Mouse (Mus musculus): ENCODE measurements around the gene Srebf2. TPM values are rescaled to one million over a fixed set of nuclear protein-coding genes. Genes with fewer than 3 reads are reported as not detected.

The Srebf2 gene
- polyA plus RNA-seq, 1 experiment = 180 TPM

DNA sequence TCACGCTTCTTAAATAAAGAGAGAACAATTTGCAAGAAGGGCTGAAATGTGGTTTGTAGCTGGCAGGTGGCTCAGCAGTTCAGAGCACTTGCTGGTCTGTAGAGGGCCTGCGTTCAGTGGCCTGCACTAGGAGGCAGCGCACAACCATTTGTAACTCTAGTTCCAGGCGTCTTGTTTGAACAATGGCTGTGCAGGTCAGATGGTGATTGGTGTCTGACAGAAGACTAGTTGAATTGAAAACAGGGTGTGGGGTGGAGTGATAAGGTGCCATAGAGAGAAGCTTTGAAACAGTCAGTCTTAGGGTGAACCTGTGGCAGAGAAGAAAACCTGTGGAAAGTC lies 17.0 kb downstream of the Srebf2 start:
- Histone ChIP-seq H3ac (ENCODE audit: control insufficient read depth, insufficient read length, low read depth) (no peak overlapping the region), H3K79me3 (ENCODE audit: low read depth) (peaks cover 96% of the 10 kb centered on the region), H3K79me2 (ENCODE audit: control insufficient read depth, insufficient read depth) (peaks cover 100% of the 10 kb centered on the region), H3K36me3 (ENCODE audit: control insufficient read depth, insufficient read depth) (peaks cover 9% of the 10 kb centered on the region), H3K27me3 (ENCODE audit: control insufficient read depth, insufficient read depth, insufficient read length) (no peaks in the 10 kb centered on the region), H3K4me3 (ENCODE audit: insufficient read depth, poor library complexity, severe bottlenecking) (no peak overlapping the region)
- TF ChIP-seq CEBPB (IDR thresholded peaks at IDR 0.05; ENCODE audit: low read depth) (no peak), CTCF (IDR thresholded peaks at IDR 0.05; ENCODE audit: control insufficient read depth, insufficient read depth, insufficient read length) (no peak), USF1 (IDR thresholded peaks at IDR 0.05; ENCODE audit: low read depth) (no peak), FOSL1 (IDR thresholded peaks at IDR 0.05; ENCODE audit: insufficient read depth, low read length, poor library complexity, severe bottlenecking) (no peak), MYOG (IDR thresholded peaks at IDR 0.05; ENCODE audit: control insufficient read depth, extremely low read depth, insufficient read length) (no peak), MYOD1 (IDR thresholded peaks at IDR 0.05; ENCODE audit: control insufficient read depth, insufficient read length, low read depth) (no peak), MAX (IDR thresholded peaks at IDR 0.05) (no peak)

DNA sequence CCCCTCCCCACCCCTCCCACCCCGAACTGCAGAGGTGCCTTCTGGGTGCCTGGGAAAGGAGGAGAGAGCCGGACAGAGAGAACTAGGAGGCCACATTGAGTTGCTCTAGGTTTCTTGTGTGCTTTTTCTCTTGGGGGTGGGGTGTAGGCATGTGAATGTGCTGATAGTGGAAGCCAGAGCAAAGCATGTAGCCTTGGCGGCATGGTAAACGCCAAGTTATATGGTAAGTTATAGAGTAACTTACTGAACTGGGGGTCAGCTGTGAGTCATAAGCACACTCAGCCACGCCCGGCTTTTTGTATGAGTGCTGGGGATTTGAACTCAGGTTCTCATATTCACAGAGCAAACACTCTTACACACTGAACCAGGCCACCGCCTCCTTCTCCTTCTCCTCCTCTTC lies 17.5 kb downstream of the Srebf2 start:
- TF ChIP-seq MYOG (IDR thresholded peaks at IDR 0.05; ENCODE audit: control insufficient read depth, extremely low read depth, insufficient read length) (no peak), FOSL1 (IDR thresholded peaks at IDR 0.05; ENCODE audit: insufficient read depth, low read length, poor library complexity, severe bottlenecking) (no peak), MAX (IDR thresholded peaks at IDR 0.05) (no peak), USF1 (IDR thresholded peaks at IDR 0.05; ENCODE audit: low read depth) (no peak), CTCF (IDR thresholded peaks at IDR 0.05; ENCODE audit: control insufficient read depth, insufficient read depth, insufficient read length) (no peak), MYOD1 (IDR thresholded peaks at IDR 0.05; ENCODE audit: control insufficient read depth, insufficient read length, low read depth) (no peak), CEBPB (IDR thresholded peaks at IDR 0.05; ENCODE audit: low read depth) (no peak)
- peaks cover 94% of the 10 kb centered on the region for H3K79me3 ChIP-seq (ENCODE audit: low read depth)
- no peak overlapping the region for H3ac ChIP-seq (ENCODE audit: control insufficient read depth, insufficient read length, low read depth)
- peaks cover 12% of the 10 kb centered on the region for H3K36me3 ChIP-seq (ENCODE audit: control insufficient read depth, insufficient read depth)
- no peak overlapping the region for H3K4me3 ChIP-seq (ENCODE audit: insufficient read depth, poor library complexity, severe bottlenecking)
- no peaks in the 10 kb centered on the region for H3K27me3 ChIP-seq (ENCODE audit: control insufficient read depth, insufficient read depth, insufficient read length)
- peaks cover 100% of the 10 kb centered on the region for H3K79me2 ChIP-seq (ENCODE audit: control insufficient read depth, insufficient read depth)

DNA sequence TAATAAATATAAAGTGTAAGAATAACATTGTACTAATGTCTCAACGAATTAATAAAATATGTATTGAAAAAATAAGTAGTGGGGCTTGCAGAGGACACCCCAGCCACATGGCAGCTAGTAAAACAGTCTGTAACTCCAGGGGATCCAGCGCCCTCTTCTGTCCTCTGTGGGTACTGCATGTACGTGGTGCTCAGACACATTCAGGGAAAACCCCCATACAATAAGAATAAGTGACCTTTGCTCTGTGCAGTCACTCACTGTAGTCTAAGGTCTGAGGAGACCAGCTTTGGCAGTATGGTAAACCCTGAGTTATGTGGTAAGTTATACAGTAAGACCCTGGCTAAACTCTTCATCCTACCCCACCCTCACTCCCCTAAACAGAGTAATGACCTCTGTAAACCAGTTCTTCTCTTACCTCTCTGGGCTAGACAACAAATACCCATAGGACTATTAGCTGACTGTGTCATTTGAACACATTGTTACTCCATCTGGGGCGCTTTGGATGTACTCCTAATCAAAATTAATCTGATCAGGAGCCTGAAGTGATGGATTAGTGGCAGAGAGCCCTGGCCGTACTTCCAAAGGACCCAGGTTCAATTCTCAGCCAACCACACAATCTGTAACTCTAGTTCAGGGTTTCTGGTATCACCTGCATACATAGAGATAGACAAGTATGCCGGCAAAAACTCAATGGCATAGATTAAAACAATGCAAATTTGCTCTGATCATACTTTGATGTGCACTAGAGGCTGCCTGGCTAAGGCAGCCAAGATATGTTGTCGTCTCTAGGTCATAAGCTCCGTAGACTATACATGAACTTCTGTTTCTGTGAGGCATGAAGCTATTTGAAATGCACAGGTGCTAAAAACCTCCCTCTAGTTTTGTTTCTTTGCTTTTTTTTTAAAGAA lies 18.6 kb downstream of the Srebf2 start:
- Histone ChIP-seq H3K79me2 (ENCODE audit: control insufficient read depth, insufficient read depth) (peaks cover 96% of the 10 kb centered on the region), H3K79me3 (ENCODE audit: low read depth) (peaks cover 83% of the 10 kb centered on the region), H3K4me3 (ENCODE audit: insufficient read depth, poor library complexity, severe bottlenecking) (no peak overlapping the region), H3K27me3 (ENCODE audit: control insufficient read depth, insufficient read depth, insufficient read length) (no peaks in the 10 kb centered on the region), H3K36me3 (ENCODE audit: control insufficient read depth, insufficient read depth) (peaks cover 19% of the 10 kb centered on the region), H3ac (ENCODE audit: control insufficient read depth, insufficient read length, low read depth) (no peak overlapping the region)
- TF ChIP-seq MYOD1 (IDR thresholded peaks at IDR 0.05; ENCODE audit: control insufficient read depth, insufficient read length, low read depth) (no peak), MAX (IDR thresholded peaks at IDR 0.05) (no peak), CTCF (IDR thresholded peaks at IDR 0.05; ENCODE audit: control insufficient read depth, insufficient read depth, insufficient read length) (peak; percentile 89), MYOG (IDR thresholded peaks at IDR 0.05; ENCODE audit: control insufficient read depth, extremely low read depth, insufficient read length) (no peak)

DNA sequence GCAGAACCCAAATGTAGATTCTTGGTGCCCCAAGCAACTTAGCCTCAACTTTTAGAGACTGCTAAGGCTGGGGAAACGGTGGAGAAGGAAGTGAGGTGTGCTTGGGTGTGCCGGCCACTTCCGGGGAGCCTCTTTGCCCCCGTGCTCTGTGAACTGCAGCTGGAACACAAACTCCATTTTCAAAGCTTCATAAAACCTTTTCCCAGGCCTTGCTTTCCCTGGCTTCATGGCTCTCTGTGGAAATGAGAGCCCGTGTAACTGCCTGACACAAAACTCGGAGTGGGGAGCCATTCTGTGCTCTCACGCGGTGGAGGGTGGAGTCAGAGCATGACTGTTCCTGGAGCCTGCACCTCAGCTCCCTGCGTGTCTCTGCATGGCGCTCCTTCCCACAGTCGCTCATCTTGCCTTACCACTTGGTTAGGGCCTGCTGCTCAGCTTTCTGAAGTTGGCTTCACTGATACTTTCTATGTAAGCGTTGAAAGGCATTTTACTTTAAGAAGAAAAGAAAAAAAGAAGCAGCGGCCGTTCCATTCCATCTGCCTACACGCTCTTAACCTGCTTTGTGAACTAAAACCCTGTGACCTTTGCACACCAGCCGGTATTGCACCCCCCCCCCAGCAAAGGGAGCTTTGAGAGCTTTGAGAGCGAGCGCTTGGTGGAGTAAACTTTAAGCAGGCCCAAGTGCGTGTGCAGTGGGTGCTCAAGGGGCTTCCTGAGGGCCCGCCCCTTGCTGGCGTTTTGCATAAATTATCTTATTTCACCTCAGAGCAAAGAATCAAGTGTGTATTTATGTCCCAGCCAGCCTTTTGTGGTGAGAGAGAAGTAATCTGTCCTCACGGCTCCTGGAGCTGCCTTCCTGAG lies 19.5 kb downstream of the Srebf2 start:
- H3K79me2 ChIP-seq (ENCODE audit: control insufficient read depth, insufficient read depth) = peaks cover 88% of the 10 kb centered on the region
- TF ChIP-seq MYOD1 (IDR thresholded peaks at IDR 0.05; ENCODE audit: control insufficient read depth, insufficient read length, low read depth) (no peak), MAX (IDR thresholded peaks at IDR 0.05) (no peak), USF1 (IDR thresholded peaks at IDR 0.05; ENCODE audit: low read depth) (no peak), CTCF (IDR thresholded peaks at IDR 0.05; ENCODE audit: control insufficient read depth, insufficient read depth, insufficient read length) (no peak), MYOG (IDR thresholded peaks at IDR 0.05; ENCODE audit: control insufficient read depth, extremely low read depth, insufficient read length) (no peak)
- no peaks in the 10 kb centered on the region for H3K27me3 ChIP-seq (ENCODE audit: control insufficient read depth, insufficient read depth, insufficient read length)
- H3K36me3 ChIP-seq (ENCODE audit: control insufficient read depth, insufficient read depth) = peaks cover 28% of the 10 kb centered on the region
- peaks cover 75% of the 10 kb centered on the region for H3K79me3 ChIP-seq (ENCODE audit: low read depth)
- no peak overlapping the region for H3ac ChIP-seq (ENCODE audit: control insufficient read depth, insufficient read length, low read depth)
- no peak overlapping the region for H3K4me3 ChIP-seq (ENCODE audit: insufficient read depth, poor library complexity, severe bottlenecking)

GRCm38 (mm10) chr15:82167201-82168168 lies 20.5 kb downstream of the Srebf2 start:
- Histone ChIP-seq H3K36me3 (ENCODE audit: control insufficient read depth, insufficient read depth) (peaks cover 38% of the 10 kb centered on the region), H3K27me3 (ENCODE audit: control insufficient read depth, insufficient read depth, insufficient read length) (no peaks in the 10 kb centered on the region), H3ac (ENCODE audit: control insufficient read depth, insufficient read length, low read depth) (no peak overlapping the region), H3K4me3 (ENCODE audit: insufficient read depth, poor library complexity, severe bottlenecking) (no peak overlapping the region), H3K79me3 (ENCODE audit: low read depth) (peaks cover 64% of the 10 kb centered on the region), H3K79me2 (ENCODE audit: control insufficient read depth, insufficient read depth) (peaks cover 77% of the 10 kb centered on the region)
- no peak for TF ChIP-seq CEBPB (IDR thresholded peaks at IDR 0.05; ENCODE audit: low read depth)
- TF ChIP-seq USF1 (IDR thresholded peaks at IDR 0.05; ENCODE audit: low read depth) = no peak
- no peak for TF ChIP-seq CTCF (IDR thresholded peaks at IDR 0.05; ENCODE audit: control insufficient read depth, insufficient read depth, insufficient read length)
- no peak for TF ChIP-seq MAX (IDR thresholded peaks at IDR 0.05)
- TF ChIP-seq MYOD1 (IDR thresholded peaks at IDR 0.05; ENCODE audit: control insufficient read depth, insufficient read length, low read depth) = no peak
- no peak for TF ChIP-seq MYOG (IDR thresholded peaks at IDR 0.05; ENCODE audit: control insufficient read depth, extremely low read depth, insufficient read length)
- no peak for TF ChIP-seq FOSL1 (IDR thresholded peaks at IDR 0.05; ENCODE audit: insufficient read depth, low read length, poor library complexity, severe bottlenecking)

Measured in C2C12 (cell line).